Mouse (Mus musculus) liver, postnatal 0 days (tissue): ENCODE measurements around the gene Enpp5. TPM values are rescaled to one million over a fixed set of nuclear protein-coding genes. Genes with fewer than 3 reads are reported as not detected.

Source experiments
- ATAC-seq: fragments of 200-750 bp; cut with Nextera tagmentation; 2 replicates; pipeline ENCODE4 v1.8.0; 2017; ENCODE audit warnings: mild to moderate bottlenecking, moderate library complexity
- DNase-seq: peaks from one replicate; pipeline ENCODE4 v3.0.0-alpha.2; 2016
- H3K27ac ChIP-seq: fragments of 300-500 bp; sonication (generic); 2 replicates; pipeline ENCODE4 v1.5.1; 2014; ENCODE audit warnings: antibody characterized with exemption, moderate library complexity, mild to moderate bottlenecking, low read depth
- H3K27me3 ChIP-seq: fragments of 300-500 bp; sonication (generic); 2 replicates; pipeline ENCODE4 v1.6.1; 2014; ENCODE audit warnings: low read length, control low read depth, mixed read lengths; ENCODE audit not compliant: insufficient read depth
- H3K36me3 ChIP-seq: fragments of 300-500 bp; sonication (generic); replicated peaks from 2 replicates; pipeline ENCODE4 v1.6.1; 2014; ENCODE audit warnings: mild to moderate bottlenecking, control low read depth, low read length, moderate library complexity, mixed read lengths; ENCODE audit not compliant: insufficient read depth
- H3K4me1 ChIP-seq: fragments of 300-500 bp; sonication (generic); 2 replicates; pipeline ENCODE4 v1.6.1; 2014; ENCODE audit warnings: antibody characterized with exemption, mild to moderate bottlenecking, control low read depth; ENCODE audit not compliant: insufficient read depth
- H3K4me2 ChIP-seq: fragments of 300-500 bp; sonication (generic); 2 replicates; pipeline ENCODE4 v1.6.1; 2014; ENCODE audit warnings: low read depth, mild to moderate bottlenecking, low read length, moderate library complexity, mixed read lengths
- H3K4me3 ChIP-seq: fragments of 300-500 bp; sonication (generic); 2 replicates; pipeline ENCODE4 v1.5.1; 2014; ENCODE audit warnings: low read depth, low read length
- H3K9ac ChIP-seq: fragments of 300-500 bp; sonication (generic); replicated peaks from 2 replicates; pipeline ENCODE4 v1.6.1; 2014; ENCODE audit warnings: mild to moderate bottlenecking, moderate library complexity
- H3K9me3 ChIP-seq: fragments of 300-500 bp; sonication (generic); 2 replicates; pipeline ENCODE4 v1.6.1; 2016; ENCODE audit warnings: mild to moderate bottlenecking, control low read depth, low read length, mixed read lengths
- CTCF ChIP-seq: sonication (generic); IDR thresholded peaks from 2 replicates; pipeline ENCODE4 v1.5.1; 2016; ENCODE audit warnings: antibody characterized with exemption, low read depth
- EP300 ChIP-seq: IDR thresholded peaks from 2 replicates; pipeline ENCODE4 v1.6.1; 2016; ENCODE audit warnings: antibody characterized with exemption, low read depth, mild to moderate bottlenecking
- WGBS: fragments of 180-500 bp; shearing (Covaris S2); extraction: QIAGEN DNeasy Blood & Tissue Kit; methylation state at CpG from one replicate; pipeline ENCODE4 v1.1.7; 2014; ENCODE audit not compliant: insufficient replicate concordance; 5-methylcytosine and 5-hydroxymethylcytosine counted together
- polyA plus RNA-seq: library from polyadenylated mRNA; unstranded; fragments of >200 nt; fragmentation: Nextera tagmentation; extraction: Ambion mirVana; gene quantifications from 2 replicates; pipeline ENCODE4 v1.2.1, GENCODE M21; 2015

Gene Enpp5
- polyA plus RNA-seq, result 7.0 and 7.7 TPM in 2 replicates

GRCm38 (mm10) chr17:44078631-44079350, at the start of gene Enpp5:
Gene Enpp5 (plus strand): TSS chr17:44078813.
- under 1% methylated on average over 31 of the region's 31 CpGs for WGBS
- peak within 1 kb of the TSS; percentile 86 for H3K27ac ChIP-seq
- TF ChIP-seq CTCF, result no peak
- no peak for TF ChIP-seq EP300

DNA sequence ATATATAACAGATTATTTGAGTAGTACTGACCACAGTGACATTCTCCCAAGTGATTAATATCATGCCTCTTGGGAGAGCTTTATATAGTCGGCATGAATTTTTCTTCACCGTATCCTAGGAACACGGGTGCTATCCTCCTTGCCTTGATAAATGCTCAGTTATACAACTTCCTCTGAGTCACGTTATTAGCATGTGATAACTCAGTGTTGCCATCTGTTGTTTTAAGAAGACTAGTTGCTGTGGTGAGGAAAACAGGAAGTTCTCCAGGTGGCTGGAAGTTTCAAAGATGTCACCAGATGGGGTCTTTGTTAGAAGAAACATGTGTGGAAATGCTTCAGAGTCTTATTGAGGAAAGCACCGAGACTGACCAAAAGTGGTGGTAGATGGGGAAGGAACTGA, 49.0 kb upstream of the Enpp5 start:
- H3K9ac ChIP-seq, result no peak overlapping the region
- WGBS, result 34% methylated on average over 5 of the region's 5 CpGs
- no peaks in the 10 kb centered on the region for H3K36me3 ChIP-seq
- no peaks in the 10 kb centered on the region for H3K9me3 ChIP-seq
- no peak overlapping the region for H3K27ac ChIP-seq
- no peak overlapping the region for H3K4me2 ChIP-seq
- DNase-seq (no peak), ATAC-seq (no peak)
- no peaks in the 10 kb centered on the region for H3K27me3 ChIP-seq
- H3K4me3 ChIP-seq, result no peak overlapping the region
- H3K4me1 ChIP-seq, result no peaks in the 10 kb centered on the region
- no peak for TF ChIP-seq EP300
- TF ChIP-seq CTCF, result no peak

More at GRCm38 (mm10) chr17:44078631-44079350, at the start of gene Enpp5:
- H3K9ac ChIP-seq, result peak within 1 kb of the TSS; percentile 68
- H3K9me3 ChIP-seq, result no peaks in the 10 kb centered on the region
- H3K4me1 ChIP-seq, result peaks cover 6% of the 10 kb centered on the region; the same call in 1 of the 2 replicates
- peak within 1 kb of the TSS; percentile 86 for H3K4me2 ChIP-seq
- H3K36me3 ChIP-seq, result no peaks in the 10 kb centered on the region
- ATAC-seq (peak; percentile 95), DNase-seq (peak; percentile 82)
- H3K4me3 ChIP-seq, result peak within 1 kb of the TSS; percentile 60
- H3K27me3 ChIP-seq, result no peaks in the 10 kb centered on the region

DNA sequence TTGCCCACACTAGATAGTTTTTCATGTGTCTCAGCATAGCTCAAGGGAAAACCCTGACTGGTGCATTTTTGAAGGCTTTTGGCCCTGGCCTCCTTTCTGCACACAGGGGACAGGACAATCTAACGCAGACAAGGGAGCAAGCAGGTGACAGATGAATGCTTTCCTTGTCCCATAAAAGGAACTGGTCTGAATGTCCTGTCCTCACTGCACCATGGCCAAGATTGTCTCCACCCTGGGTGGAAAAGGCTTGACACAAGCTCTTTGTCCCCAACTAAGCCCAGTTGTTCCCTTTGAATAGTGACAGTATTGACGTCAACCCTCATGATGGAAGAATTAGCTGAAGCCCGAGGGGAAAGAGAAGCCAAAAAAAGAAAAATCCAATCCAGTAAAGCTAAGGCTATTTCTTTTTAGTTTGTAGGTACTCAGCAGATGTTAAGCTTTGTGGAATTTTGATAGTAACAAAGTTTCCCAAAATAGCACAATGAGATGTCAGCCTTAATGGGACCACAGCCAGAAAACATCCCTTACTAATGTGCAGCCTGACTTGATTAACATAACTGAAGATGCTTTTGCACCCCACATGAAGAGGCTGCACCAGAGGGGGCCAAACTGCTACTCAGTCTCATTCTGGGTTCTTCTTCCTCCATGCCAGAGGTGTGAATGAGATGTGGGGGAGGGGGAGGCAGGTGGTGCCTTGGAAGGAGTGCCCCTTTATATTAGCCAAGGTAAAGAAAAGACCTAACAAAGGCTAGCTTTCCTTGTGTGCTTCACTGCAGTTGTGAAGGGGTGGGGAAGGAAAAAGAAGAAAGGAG, 47.6 kb upstream of the Enpp5 start:
- Histone ChIP-seq H3K4me1 (no peaks in the 10 kb centered on the region), H3K4me2 (no peak overlapping the region), H3K27ac (no peak overlapping the region), H3K4me3 (no peak overlapping the region), H3K27me3 (no peaks in the 10 kb centered on the region), H3K9ac (no peak overlapping the region), H3K36me3 (no peaks in the 10 kb centered on the region), H3K9me3 (no peaks in the 10 kb centered on the region)
- TF ChIP-seq CTCF, result no peak
- WGBS, result 66% methylated on average over 3 of the region's 3 CpGs
- DNase-seq (no peak), ATAC-seq (no peak)

DNA sequence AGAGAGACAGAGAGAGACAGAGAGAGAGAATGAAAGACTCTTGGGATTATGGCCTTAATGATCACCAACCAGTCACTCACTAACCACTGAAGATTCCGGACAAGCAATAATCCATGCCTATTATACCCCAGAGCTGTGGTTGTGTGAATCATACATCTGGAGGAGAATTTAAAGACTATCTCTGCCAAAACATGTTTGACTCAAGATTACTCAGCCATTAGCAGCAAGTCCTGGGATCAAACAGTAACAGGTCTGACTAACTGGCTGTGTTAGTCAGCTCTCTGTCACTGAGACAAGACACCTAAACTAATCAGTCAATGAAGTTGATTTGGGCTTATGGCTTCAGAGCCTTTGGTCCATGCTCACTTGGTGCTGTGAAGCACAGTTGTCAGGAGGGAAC, 43.6 kb upstream of the Enpp5 start:
- DNase-seq (no peak), ATAC-seq (no peak)
- TF ChIP-seq CTCF (no peak), EP300 (no peak)
- 71% methylated on average over 1 of the region's 1 CpGs for WGBS
- no peaks in the 10 kb centered on the region for H3K9me3 ChIP-seq
- no peaks in the 10 kb centered on the region for H3K27me3 ChIP-seq
- H3K4me3 ChIP-seq, result no peak overlapping the region
- H3K9ac ChIP-seq, result no peak overlapping the region
- no peak overlapping the region for H3K4me2 ChIP-seq
- no peak overlapping the region for H3K27ac ChIP-seq
- H3K4me1 ChIP-seq, result no peaks in the 10 kb centered on the region
- no peaks in the 10 kb centered on the region for H3K36me3 ChIP-seq

DNA sequence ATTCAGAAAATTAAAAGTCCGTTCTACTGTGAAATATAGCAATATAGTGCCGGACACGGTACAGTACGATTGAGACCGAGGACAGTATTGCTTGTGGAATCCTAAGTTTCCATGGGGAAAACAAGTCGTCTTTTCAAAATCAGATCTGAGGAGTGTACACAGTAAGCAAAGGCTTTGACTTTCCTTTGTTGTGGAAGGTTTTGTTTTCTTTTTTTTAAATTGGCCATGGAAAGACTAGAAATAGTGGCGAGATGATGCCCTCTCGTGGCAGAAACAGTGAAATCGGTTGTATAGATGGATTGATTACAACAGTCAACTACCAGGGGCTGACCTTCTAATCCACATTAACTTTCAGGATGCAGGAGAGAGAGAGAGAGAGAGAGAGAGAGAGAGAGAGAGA, 40.0 kb upstream of the Enpp5 start:
- H3K4me1 ChIP-seq, result no peaks in the 10 kb centered on the region
- DNase-seq (no peak), ATAC-seq (no peak)
- no peaks in the 10 kb centered on the region for H3K27me3 ChIP-seq
- no peak overlapping the region for H3K4me3 ChIP-seq
- no peak overlapping the region for H3K27ac ChIP-seq
- H3K36me3 ChIP-seq, result no peaks in the 10 kb centered on the region
- no peaks in the 10 kb centered on the region for H3K9me3 ChIP-seq
- no peak overlapping the region for H3K9ac ChIP-seq
- WGBS, result 58% methylated on average over 9 of the region's 9 CpGs
- H3K4me2 ChIP-seq, result no peak overlapping the region
- TF ChIP-seq EP300 (no peak), CTCF (peak; percentile 53)

GRCm38 (mm10) chr17:44040449-44040848, 38.2 kb upstream of the Enpp5 start:
- no peaks in the 10 kb centered on the region for H3K9me3 ChIP-seq

More at GRCm38 (mm10) chr17:44040449-44040848, 38.2 kb upstream of the Enpp5 start:
- no peak overlapping the region for H3K4me3 ChIP-seq
- no peaks in the 10 kb centered on the region for H3K36me3 ChIP-seq
- no peak overlapping the region for H3K9ac ChIP-seq
- H3K27me3 ChIP-seq, result no peaks in the 10 kb centered on the region
- no peak overlapping the region for H3K4me2 ChIP-seq
- DNase-seq (no peak), ATAC-seq (no peak)
- TF ChIP-seq CTCF (no peak), EP300 (no peak)
- H3K27ac ChIP-seq, result no peak overlapping the region
- 76% methylated on average over 2 of the region's 2 CpGs for WGBS
- no peaks in the 10 kb centered on the region for H3K4me1 ChIP-seq
